Mouse (Mus musculus) liver, embryonic 14.5 days (tissue): ENCODE measurements around the gene Dennd5a. TPM values are rescaled to one million over a fixed set of nuclear protein-coding genes. Genes with fewer than 3 reads are reported as not detected.

ENCODE experiments used
- ATAC-seq: fragments of 200-750 bp; cut with Nextera tagmentation; 2 replicates; pipeline ENCODE4 v1.8.0; 2017; ENCODE audit warnings: moderate number of reproducible peaks, mild to moderate bottlenecking, moderate library complexity; ENCODE audit not compliant: insufficient read depth
- DNase-seq, 3 experiments: peaks; one replicate each; pipeline ENCODE4 v3.0.0-alpha.2; 2012 to 2013; ENCODE audit warnings: low read depth in 3 of 3, low spot score in 3 of 3
- H3K27ac ChIP-seq: fragments of 300-500 bp; sonication (generic); 2 replicates; pipeline ENCODE4 v1.5.1; 2014; ENCODE audit warnings: moderate library complexity, mild to moderate bottlenecking, control low read depth, inconsistent platforms
- H3K27me3 ChIP-seq: fragments of 300-500 bp; sonication (generic); 2 replicates; pipeline ENCODE4 v1.6.1; 2014; ENCODE audit warnings: mild to moderate bottlenecking, low read length, moderate library complexity; ENCODE audit not compliant: control insufficient read depth, insufficient read depth
- H3K36me3 ChIP-seq: fragments of 300-500 bp; sonication (generic); replicated peaks from 2 replicates; pipeline ENCODE4 v1.6.1; 2014; ENCODE audit warnings: low read depth; ENCODE audit not compliant: control insufficient read depth, insufficient read depth
- H3K4me1 ChIP-seq, 2 experiments: fragments of 200-500 bp in 1 of 2; fragments of 300-500 bp in 1 of 2; sonication (generic) in 1 of 2; replicated peaks; 2 replicates each; pipeline ENCODE4 v1.6.1; 2012 to 2014; ENCODE audit warnings: antibody characterized with exemption in 1 of 2, inconsistent platforms in 1 of 2, low read length in 1 of 2; ENCODE audit not compliant: control insufficient read depth in 2 of 2, insufficient read depth in 2 of 2
- H3K4me2 ChIP-seq: fragments of 300-500 bp; sonication (generic); 2 replicates; pipeline ENCODE4 v1.6.1; 2014; ENCODE audit warnings: low read depth, mild to moderate bottlenecking, control low read depth, moderate library complexity
- H3K4me3 ChIP-seq, 2 experiments: fragments of 200-500 bp in 1 of 2; fragments of 300-500 bp in 1 of 2; sonication (generic) in 1 of 2; 2 replicates each; pipeline ENCODE4 v1.5.1; 2012 to 2014; ENCODE audit warnings: low read depth in 2 of 2, low read length in 2 of 2, mild to moderate bottlenecking in 2 of 2, control low read depth in 1 of 2, inconsistent platforms in 1 of 2, moderate library complexity in 1 of 2; ENCODE audit not compliant: insufficient read depth in 1 of 2
- H3K9ac ChIP-seq: fragments of 300-500 bp; sonication (generic); replicated peaks from 2 replicates; pipeline ENCODE4 v1.6.1; 2014; ENCODE audit warnings: mild to moderate bottlenecking, control low read depth, moderate library complexity
- H3K9me3 ChIP-seq: fragments of 300-500 bp; sonication (generic); 2 replicates; pipeline ENCODE4 v1.6.1; 2016; ENCODE audit warnings: low read length, mixed read lengths; ENCODE audit not compliant: control insufficient read depth
- CTCF ChIP-seq: IDR thresholded peaks from 2 replicates; pipeline ENCODE4 v1.5.1; 2016; ENCODE audit warnings: antibody characterized with exemption, low read depth, control low read depth
- EP300 ChIP-seq: IDR thresholded peaks from 2 replicates; pipeline ENCODE4 v1.6.1; 2016; ENCODE audit warnings: antibody characterized with exemption, low read depth
- WGBS: fragments of 180-500 bp; shearing (Covaris S2); extraction: QIAGEN DNeasy Blood & Tissue Kit; methylation state at CpG from one replicate; pipeline ENCODE4 v1.1.7; 2014; ENCODE audit not compliant: insufficient replicate concordance; 5-methylcytosine and 5-hydroxymethylcytosine counted together
- polyA plus RNA-seq, 2 experiments: library from polyadenylated mRNA; depleted of rRNA in 1 of 2; stranded (reverse) in 1 of 2; unstranded in 1 of 2; fragments of >200 nt; fragmentation: Nextera tagmentation in 1 of 2; extraction: Ambion mirVana in 1 of 2; gene quantifications; 2 replicates each; pipeline versions ENCODE4 v1.2.1 to v1.2.3; 2012 to 2014

Dennd5a gene
- polyA plus RNA-seq, 2 experiments = 6.9 to 13.8 TPM

GRCm38 (mm10) chr7:109957996-109958789 lies 2.1 kb downstream of the Dennd5a start:
- Histone ChIP-seq H3K4me2 (peak overlapping the region; percentile 59), H3K4me3 (peak overlapping the region in 1 of 2 experiments; percentile 74; a peak in 2 of 4 replicates), H3K4me1 (peaks cover 11 to 18% of the 10 kb centered on the region in 2 experiments), H3K27ac (no peak overlapping the region), H3K9me3 (no peaks in the 10 kb centered on the region), H3K9ac (0 out of 2 replicates have a peak overlapping the region, but pooled peaks have one; percentile 21), H3K36me3 (no peaks in the 10 kb centered on the region), H3K27me3 (no peaks in the 10 kb centered on the region)
- TF ChIP-seq EP300 (no peak), CTCF (no peak)
- DNase-seq (no peak), ATAC-seq (no peak)
- WGBS = 58% methylated on average over 8 of the region's 8 CpGs

- Histone ChIP-seq H3K27me3 (no peaks in the 10 kb centered on the region), H3K4me3 (no peak overlapping the region), H3K36me3 (no peaks in the 10 kb centered on the region), H3K9ac (no peak overlapping the region), H3K4me1 (peaks cover 11 to 18% of the 10 kb centered on the region in 2 experiments), H3K27ac (no peak overlapping the region), H3K9me3 (no peaks in the 10 kb centered on the region), H3K4me2 (no peak overlapping the region)
- ATAC-seq = no peak
- TF ChIP-seq EP300 (no peak), CTCF (no peak)
- no peak for DNase-seq
- WGBS = 54% methylated on average over 6 of the region's 6 CpGs
Observed at GRCm38 (mm10) chr7:109954622-109955401, 5.5 kb downstream of the Dennd5a start.

- DNase-seq = no peak
- 51% methylated on average over 4 of the region's 4 CpGs for WGBS
Observed at GRCm38 (mm10) chr7:109951297-109951696, 9.0 kb downstream of the Dennd5a start.

GRCm38 (mm10) chr7:109944421-109945034 lies 15.7 kb downstream of the Dennd5a start:
- Histone ChIP-seq H3K9me3 (no peaks in the 10 kb centered on the region), H3K27me3 (no peaks in the 10 kb centered on the region), H3K4me3 (no peak overlapping the region), H3K36me3 (no peaks in the 10 kb centered on the region), H3K4me1 (no peaks in the 10 kb centered on the region), H3K9ac (no peak overlapping the region), H3K4me2 (no peak overlapping the region), H3K27ac (no peak overlapping the region)
- ATAC-seq (no peak), DNase-seq (no peak)
- TF ChIP-seq CTCF (no peak), EP300 (no peak)
- 73% methylated on average over 6 of the region's 6 CpGs for WGBS

More at GRCm38 (mm10) chr7:109951297-109951696, 9.0 kb downstream of the Dennd5a start:
- Histone ChIP-seq H3K4me1 (peaks cover 0 to 3% of the 10 kb centered on the region in 2 experiments; a peak in 1 of 4 replicates), H3K4me2 (no peak overlapping the region), H3K9ac (no peak overlapping the region), H3K9me3 (no peaks in the 10 kb centered on the region), H3K4me3 (no peak overlapping the region), H3K36me3 (no peaks in the 10 kb centered on the region), H3K27me3 (no peaks in the 10 kb centered on the region), H3K27ac (no peak overlapping the region)
- TF ChIP-seq EP300 (no peak), CTCF (no peak)
- ATAC-seq = no peak

- TF ChIP-seq EP300 (no peak), CTCF (peak; percentile 25)
Observed at GRCm38 (mm10) chr7:109929628-109930027, 30.6 kb downstream of the Dennd5a start.

More at GRCm38 (mm10) chr7:109929628-109930027, 30.6 kb downstream of the Dennd5a start:
- Histone ChIP-seq H3K36me3 (peaks cover 2% of the 10 kb centered on the region), H3K27ac (no peak overlapping the region), H3K4me2 (no peak overlapping the region), H3K4me3 (no peak overlapping the region), H3K9ac (no peak overlapping the region), H3K4me1 (no peaks in the 10 kb centered on the region), H3K9me3 (no peaks in the 10 kb centered on the region), H3K27me3 (no peaks in the 10 kb centered on the region)
- no peak for ATAC-seq
- DNase-seq = no peak
